Mouse (Mus musculus): Measurements from ENCODE around the gene Zbtb14.

The Zbtb14 gene

DNA sequence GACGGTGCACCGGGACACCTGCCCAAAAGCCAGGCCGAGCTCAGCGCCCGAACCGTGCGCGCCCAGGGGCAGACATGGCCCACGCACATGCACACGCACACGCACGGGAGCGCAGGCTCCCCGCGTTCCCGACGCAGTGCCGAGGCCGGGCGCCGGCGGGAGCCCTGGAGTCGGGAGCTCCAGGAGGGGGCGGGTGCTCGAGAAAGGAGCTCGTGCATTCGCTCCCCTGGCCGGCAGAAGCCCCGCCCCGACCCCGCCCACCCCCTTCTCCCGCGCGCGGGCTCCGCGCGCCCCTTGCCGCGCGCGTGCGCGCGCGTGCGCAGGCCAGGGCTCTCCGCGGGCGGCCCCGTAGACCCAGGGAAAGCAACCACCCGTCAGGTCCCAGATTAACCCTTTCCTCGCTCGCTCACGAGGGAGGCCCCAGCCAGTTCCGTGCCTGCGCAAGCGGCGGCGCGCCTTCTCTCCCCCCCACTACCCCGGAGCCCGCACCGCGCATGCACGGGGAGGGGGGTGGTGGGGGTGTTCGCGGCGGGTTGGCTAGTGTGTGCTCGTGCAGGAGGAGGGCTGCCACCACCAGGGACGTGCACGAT is at the start of gene Zbtb14:
Gene Zbtb14 (plus strand): TSS at position 540 of the 590 bp plus-strand sequence.
- peak; percentile 90 for DNase-seq (ENCODE audit: low read depth)

DNA sequence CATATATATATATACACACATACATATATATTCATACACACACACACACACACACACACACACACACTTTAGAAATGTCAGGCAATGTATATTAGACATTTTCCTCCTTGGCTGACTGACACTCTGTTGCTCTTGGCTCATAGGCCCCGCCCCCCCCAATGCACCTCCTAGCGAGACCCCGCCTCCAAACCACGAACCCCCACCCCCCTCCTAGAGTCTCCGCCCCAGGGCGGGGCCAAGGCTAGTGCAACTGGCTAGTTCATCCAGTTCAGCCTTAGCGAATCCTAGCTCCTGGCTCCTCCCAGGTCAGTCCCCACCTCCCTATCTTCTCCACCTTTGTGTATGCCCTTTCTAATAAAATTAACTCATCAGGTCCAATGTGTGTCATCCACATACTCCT is 36.8 kb upstream of the Zbtb14 start:
- DNase-seq (ENCODE audit: low read depth): no peak

DNA sequence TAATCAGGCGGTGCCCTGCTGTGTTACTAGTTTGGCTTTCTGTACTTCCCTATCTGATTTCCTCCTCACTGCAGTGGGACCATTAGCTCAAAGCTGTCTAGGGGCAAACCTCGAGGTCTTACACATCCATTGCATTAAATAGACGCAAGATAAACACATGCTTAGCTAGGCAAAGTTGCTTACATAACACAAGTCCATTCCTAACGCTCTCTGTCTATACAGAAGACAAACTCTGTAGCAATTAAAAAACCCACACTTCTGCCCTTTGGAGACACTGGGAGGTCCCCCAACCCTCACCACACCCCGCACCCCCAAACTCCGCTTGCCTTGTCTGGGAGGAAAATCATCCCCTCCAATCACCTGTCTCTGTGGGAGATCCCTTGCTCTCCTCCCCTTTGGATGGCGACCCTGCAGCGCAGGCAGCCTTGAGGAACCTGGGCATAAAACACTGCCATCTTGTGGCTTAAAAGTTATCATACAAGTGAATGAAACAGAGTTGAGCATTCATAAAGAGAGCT is 33.8 kb upstream of the Zbtb14 start:
- DNase-seq (ENCODE audit: low read depth): no peak

DNA sequence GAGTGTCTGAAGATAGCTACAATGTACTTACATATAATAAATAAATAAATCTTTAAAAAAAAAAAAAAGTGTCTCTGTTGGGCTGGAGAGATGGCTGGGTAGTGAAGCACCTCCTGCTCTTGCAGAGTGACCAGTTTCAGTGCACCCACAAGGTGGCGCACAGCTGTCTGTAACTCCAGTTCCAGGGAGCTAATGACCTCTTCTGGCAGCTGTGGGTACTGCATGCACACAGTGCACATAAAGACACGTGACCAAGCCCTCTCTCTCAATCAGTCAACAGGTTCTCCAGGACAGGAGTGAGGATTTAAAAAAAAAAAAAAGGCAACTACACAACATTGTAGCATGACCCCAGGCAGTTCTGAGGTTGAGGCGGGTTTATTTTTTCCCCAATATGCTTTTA is 17.8 kb upstream of the Zbtb14 start:
- DNase-seq (ENCODE audit: low read depth): peak; percentile 60

DNA sequence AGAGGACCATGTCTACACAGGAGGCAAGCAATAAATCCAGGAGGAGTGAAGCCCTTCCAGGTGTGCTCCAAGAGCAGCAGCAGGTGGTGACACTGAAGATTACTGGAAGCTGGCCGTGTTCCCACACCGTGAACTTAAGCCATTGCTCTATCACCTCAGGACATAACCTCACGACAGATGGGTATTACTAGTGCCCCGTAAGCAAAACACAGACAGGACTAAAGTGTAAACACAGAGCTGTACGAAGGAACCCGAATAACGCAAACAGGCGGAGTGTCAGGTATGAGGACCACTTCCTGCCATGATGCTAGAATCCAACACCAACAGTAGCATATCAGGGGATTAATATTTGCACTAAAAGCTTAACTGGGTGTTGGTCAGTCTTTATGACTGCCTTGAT is 2.0 kb upstream of the Zbtb14 start:
- no peak for DNase-seq (ENCODE audit: low read depth)

DNA sequence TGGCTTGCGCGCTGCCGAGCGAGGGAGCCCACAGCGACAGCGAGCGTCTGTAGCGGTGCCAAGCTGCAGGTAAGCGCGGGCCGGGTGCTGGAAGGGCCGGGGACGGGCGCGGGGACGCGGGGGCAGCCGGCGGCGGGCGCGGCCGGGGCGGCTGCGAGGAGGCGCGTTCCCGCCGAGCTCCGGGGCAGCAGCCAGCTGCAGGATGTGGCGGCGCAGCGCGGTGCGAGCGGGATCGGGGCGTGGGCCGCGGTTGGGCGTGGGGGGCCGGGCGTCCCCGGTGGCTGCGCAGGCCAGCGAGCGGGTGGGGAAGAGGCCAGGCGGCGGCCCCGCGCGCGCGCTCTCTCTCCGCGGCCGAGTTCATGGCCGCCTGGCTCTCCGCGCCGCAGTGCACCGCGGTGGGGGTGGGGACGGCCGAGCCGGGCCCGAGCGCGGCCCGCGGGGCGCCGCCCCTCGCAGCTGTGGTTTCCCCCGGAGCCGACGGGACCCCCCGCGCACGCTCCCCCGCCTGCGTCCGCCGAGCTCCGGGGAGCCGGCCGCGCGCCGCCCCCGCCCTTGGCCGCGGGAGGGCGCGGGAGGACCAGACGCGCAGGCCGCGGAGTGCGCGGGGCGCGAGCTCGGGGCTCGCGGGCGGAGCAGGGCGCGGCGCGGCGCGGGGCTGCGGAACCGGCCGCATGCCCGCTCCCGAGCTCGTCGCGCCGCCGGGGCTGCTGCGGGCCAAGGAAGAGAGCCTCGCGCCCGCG is 521 bp downstream of the Zbtb14 start:
- peak; percentile 44 for DNase-seq (ENCODE audit: low read depth)

DNA sequence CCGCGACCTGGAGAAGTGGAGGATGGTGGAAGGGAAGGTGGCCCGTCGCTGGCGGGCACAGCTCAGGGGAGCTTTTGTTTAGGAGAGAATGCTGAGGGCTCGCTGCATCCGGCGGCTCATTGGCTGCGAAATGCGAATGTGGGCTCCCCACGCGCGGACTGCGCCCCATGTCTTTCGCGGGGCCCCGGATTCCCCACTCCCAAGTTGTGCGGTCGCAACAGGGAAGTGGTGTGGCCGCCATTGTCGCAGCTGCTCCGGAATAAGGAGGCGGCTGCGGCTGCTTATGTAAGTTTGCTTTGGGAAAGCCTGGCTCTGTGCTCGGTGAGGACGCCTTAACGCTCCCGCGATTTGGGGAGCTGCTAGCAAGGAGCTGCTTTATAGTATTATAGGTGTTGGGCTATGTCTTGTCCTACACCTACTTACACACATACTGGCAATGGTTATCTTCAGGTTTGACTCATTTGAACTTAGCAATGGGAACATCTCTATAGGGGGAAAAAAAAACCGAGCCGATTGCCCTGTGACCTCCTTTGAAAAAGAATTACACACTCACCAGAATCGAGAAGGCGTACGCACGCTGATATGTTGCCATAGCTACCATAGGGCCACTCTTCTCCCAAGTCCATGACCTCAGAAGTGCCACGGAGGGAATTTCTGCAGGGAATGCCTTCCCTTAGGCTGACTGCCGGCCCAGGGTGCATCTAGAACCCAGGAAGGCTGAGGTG is 1.3 kb downstream of the Zbtb14 start:
- no peak for DNase-seq (ENCODE audit: low read depth)

DNA sequence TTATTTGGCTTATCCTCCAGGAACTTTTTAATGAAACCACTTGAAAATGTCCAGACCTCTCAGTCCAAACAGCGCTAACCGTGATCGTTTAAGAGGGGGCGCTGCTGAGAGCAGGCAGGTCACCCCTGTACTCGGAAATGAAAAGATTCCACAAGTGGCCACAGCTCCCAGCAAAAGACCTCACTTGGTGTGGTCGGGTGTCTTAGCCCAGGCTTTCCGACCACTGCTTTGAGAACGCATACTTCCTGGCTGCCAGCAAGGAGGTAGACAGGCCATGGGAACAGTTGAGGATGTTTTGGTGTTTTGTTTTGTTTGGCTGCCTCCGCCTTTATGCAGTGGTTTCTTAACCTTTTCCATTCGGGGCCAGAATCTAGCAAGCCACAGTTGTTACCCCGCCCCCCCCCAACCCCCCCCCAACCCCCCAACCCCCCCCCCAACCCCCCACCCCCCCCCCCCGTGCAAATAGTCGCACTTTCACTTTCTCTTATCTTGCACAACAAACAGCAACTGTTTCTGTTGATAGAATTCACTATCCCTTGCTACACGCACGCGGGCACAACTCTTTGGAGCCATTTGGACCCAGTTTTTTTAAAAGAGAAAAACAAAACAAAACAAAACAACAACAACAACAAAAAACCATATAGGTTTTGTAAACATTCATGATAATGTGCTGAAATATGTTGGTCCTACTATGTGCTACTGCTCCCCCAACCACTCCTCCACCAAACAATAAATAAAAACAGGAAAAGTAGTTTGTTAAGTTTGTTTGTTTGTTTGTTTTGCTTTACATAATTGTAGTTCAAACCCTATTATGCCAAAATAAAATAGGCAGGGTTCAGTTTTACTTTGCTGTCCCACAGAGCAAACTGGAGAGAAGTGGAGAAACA is 13.5 kb downstream of the Zbtb14 start:
- peak; percentile 39 for DNase-seq (ENCODE audit: low read depth)

DNA sequence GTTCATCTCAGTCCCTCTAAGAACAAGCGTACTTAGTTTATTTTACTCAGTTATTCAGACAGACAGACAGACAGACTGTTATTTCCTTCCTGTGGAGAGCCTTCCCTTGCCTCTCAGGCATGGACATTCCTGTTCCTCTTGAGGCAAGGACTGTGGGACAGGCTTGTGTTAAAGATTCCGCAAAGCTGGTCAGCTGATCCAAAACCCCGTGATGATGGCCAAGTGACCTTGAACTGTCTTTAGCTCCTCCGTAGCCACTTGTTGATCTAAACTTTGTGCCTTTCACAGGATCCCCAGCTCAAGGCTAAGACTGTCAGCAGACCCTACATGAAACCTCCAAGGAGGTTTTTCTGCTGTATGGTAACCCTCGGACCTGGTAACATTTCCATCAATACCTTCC is 14.3 kb downstream of the Zbtb14 start:
- no peak for DNase-seq (ENCODE audit: low read depth)

DNA sequence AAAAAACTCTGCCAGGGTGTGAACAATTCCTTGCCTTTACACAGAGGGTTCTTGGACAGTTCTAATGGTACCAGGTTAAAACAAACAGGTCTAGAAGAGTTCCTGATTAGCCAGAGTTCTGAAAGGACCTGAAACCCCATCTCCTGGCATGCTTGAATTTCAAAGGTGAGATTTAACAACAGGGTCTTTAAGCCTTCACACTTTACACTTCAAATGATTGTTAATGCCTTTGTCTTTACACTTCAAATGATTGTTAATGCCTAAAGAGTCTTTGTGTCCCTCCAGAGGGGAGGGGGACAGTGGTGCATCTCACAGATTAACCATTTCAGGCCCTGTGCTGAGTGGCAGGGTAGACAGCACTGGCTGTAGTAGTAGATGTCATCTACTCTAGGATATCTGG is 15.2 kb downstream of the Zbtb14 start:
- no peak for DNase-seq (ENCODE audit: low read depth)

DNA sequence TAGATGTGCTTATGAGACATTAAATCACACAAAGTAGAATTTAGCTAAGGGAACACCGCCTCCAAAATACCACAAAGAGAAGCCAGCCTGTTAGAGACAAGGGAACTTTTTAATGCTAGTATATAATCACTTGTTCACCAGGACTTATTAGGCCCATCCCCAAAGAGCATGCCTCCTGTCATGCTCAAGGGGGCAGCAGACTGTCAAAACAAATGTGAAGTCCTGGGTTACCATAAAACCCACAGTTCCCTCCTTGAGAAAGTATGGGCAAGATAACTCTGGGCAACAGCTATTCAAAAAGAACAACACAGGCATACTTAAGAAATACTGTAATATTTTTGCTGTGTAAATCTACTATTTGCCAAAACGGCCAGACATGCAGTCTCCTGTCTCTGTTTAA is 18.3 kb downstream of the Zbtb14 start:
- no peak for DNase-seq (ENCODE audit: low read depth)

DNA sequence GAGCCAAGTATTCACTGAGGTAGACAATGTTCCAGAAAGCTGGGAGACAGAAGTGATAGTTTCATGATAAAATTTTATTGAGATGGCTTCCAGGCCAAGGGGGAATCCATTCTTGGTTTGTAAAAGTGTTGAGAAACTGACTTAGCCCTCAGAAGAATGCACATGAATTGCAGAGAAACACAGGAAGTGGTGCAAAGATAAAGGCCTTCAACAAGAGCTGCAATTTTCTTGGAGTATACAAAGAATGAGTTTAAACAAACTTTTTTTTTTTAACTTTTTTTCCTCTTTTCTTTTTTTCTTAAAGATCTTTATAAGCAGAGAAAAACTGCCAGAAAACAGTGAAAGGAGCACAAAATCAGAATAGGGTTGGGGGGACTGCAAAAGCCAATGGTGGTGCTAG is 33.3 kb downstream of the Zbtb14 start:
- no peak for DNase-seq (ENCODE audit: low read depth)

DNA sequence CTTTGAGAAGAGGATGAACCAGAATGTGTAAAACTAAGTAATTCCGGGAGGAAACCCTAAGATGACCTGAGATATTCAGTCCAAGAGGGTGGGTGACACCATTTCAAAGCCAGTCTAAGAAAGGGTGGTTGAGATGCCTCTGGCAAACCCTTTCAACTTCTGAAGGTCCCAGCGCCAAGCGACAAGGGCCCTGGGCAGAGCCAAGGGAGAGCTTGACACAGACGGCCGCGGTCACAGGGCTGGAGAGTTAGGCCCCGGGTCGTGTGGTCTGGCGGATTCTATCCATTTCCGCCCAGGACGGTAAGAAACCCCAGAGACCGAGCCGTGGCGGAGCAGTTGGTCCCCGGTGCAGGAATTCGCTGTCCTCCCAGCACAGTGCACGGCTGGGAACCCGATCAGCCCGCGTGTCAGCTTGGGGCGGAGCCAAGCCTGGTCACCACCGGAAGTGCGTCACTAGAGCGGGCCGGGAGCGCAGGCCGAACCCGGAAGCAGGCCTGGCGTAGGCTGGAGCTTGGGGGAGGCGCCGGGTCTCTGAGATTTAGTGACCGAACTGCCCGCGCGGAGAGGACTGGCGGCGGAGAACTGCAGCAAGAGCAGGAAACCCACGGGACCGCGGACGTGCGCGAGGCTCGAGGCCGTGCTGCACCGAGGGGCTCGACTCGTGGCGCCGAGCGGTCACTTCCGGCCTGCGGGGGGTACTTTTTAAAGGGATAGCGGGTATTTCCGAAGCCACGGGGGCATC is 34.2 kb downstream of the Zbtb14 start:
- peak; percentile 88 for DNase-seq (ENCODE audit: low read depth)

DNA sequence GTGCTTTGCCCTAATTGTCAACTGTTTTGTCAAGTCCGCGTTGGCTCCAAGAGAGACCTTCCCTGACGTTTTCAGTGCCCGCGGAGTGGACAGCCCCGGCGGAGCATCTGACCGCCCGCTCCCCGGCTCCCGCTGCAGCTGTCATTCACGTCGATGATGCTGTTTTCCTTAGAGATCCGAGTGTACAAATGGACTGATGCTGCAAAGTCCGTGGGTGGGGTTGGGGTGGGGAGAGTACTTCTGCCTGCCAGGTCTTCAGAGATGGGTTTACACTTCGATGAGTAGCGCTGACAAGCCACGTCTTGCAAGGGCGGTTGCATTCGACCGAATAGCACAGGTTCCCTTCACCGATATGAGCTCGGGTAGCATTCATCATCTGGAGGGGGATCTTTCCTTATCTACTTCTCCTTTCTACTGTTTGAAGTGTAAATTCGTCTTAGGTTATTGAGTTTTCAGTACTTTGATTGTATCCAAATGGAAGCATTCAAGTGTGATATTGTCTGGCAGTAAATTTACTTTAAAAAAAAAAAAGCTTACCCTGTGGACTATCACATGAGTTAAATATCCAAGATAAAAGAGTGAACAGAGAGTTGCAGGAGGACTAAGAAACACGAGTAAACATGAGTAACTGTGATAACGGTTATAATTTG is 35.0 kb downstream of the Zbtb14 start:
- DNase-seq (ENCODE audit: low read depth): no peak

DNA sequence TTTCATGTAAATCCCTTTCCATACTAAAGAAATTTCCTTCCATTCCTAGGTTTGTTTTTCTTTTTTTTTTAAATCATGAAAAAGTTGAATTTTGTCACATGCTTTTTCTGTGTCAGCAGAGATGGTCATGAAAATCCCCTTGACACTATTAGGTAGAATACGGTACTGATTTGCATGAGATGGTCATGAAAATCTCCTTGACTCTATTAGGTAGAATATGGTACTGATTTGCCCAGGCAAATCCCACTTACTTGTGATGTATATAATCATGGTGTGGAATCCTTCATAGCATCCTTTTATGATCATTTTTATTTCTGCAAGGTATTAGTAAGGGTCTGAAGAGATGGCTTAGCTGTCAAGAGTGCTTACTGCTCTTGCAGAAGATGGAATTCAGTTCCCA is 38.7 kb downstream of the Zbtb14 start:
- no peak for DNase-seq (ENCODE audit: low read depth)

DNA sequence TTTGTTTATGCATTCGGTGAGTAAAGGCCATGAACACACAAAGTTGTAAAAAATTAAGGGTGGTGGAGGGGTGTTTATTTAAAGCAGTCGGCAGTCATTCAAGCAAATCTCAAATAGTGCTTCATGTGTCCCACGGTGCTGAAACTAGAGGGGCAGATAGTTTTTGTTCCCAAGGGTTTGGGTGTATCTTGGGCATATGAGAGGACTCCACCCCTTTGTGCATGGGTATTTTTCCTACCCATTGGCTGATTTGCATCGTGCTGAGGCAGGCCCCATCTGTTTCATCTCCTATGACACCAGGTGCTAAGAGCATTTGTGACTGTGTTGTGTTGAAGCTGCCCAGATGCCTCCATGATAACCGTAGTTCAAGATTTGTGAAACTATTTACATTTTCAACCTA is 55.0 kb downstream of the Zbtb14 start:
- no peak for DNase-seq (ENCODE audit: low read depth)

DNA sequence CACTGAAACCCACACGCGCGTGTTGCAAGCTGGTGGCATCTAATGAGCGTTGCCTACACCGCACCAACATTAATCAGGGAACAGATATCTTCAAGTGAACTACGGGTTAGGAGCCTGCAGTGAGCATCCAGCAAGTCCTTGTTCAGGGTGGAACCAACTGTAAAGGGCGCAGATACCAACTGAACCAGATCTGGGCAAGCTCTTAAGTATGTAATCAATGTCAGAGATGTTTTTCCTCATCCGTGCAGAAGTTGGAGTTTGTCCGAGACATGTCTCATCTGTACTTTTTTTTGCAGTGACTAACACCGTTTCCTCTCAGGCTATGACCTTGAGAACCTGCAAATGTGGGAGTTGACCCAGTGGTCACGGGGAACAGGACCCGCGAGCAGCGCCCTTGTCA is 55.6 kb downstream of the Zbtb14 start:
- DNase-seq (ENCODE audit: low read depth): no peak

DNA sequence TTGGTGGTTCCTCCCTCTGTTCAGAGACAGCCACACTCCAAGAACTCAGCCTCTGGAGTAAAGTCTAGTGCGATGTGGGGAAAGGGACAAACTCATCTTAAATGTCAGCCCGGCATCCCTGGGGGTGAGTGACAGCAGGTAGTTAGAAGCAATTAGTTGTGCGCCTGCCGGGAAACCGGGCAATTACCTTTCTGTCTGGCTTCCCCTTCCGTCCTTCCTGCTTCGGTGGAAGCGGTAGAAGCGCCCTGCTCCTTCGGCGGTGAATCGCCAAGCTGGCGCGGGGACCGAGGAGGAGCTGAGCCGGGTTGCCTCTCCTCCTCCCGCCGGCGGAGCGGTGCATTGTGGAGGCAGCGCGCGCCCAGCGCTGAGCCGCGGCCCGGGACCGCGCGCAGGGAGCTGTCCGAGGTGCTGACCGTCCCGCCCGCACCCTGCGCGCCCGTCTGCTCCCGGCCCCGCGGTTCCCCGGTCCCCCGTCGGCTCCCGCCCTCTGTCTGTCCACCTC is 56.2 kb downstream of the Zbtb14 start, which contains the start of gene Akain1:
Gene Akain1 (plus strand): TSS at position 337 of the 502 bp plus-strand sequence.
- peak; percentile 36 for DNase-seq (ENCODE audit: low read depth)

DNA sequence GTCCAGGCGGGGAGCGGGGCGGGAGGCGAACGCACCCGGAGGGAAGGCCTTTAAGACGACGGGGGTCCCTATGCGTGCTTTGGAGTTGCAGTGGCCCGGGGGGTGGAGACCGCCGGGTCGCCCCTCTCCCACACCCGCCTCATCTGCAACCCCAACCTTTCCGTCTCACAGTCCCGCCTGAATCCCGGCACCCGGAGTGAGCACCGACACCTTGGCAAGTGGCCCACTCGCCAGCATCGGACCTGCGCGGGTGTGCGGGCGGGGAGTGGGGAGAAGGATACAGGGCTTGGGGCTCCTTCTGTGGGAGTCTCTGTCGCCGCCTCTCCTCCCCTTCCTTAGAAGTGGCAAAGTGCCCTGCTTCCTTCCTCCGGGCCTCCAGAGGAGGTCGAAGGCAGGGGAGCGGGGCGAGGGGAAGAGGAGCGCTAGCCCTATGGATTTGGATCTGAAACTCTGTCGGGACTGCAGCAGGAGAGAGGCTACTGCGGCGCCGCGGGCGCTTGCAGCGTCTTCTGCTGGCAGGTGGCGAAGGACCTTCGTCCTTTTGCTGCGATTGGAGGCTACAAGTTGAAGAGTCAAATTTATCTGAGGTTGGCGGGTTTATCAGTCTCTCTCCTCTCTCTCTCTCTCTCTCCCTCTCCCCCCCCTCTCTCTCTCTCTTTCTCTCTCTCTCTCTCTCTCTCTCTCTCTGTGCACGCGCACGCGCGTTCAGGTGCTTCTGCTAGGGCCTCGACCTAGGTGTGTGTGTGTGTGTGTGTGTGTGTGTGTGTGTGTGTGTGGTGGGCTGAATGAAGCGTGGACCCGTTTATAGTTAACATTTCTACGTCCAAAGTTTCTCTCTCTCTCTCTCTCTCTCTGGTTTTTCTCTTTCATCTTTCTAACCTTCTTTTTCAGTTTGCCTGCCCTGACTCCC is 57.0 kb downstream of the Zbtb14 start:
- no peak for DNase-seq (ENCODE audit: low read depth)
